Mouse (Mus musculus): ENCODE results near the gene Gm20696.

Gm20696 gene

GRCm38 (mm10) chr6:99319415-99320405 lies 346.9 kb downstream of the Gm20696 start:
- DNase-seq: no peak

DNA sequence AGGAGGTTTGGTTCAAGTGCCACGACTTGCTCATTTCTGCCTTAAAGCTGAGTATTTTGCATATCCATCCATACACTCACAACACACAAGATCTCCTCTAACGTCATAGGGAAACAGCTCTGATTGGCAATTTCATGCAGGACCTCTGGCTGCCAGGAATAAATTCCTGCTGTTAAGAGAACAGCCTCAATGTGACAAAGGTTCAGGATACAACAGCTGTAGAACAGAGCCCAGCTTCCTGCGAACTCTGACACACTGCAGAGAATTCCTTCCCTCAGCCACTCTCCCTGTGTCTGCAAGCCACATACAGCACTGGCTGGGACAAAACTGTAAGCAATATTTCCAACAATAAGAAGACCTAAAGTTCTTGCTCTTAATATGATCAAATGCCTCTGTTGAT lies 351.9 kb downstream of the Gm20696 start:
- no peak for DNase-seq

- DNase-seq: no peak
Observed at GRCm38 (mm10) chr6:99310529-99310928, 356.1 kb downstream of the Gm20696 start.

DNA sequence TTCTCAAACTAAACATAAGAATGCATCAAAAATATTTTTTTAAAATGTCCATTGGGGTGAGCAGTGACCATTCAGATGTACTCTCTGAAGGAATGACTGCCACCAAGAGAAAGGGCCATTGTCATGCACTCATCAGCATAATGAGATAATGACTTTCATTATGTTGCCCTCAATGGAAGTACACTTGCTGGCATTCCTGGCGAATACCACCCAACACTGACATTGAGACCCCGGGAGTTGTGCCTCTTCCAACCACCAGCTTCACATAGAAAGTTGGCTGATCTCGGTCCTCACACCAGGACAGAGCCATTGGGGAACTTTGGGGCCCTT lies 356.5 kb downstream of the Gm20696 start:
- DNase-seq: no peak

- no peak for DNase-seq
Observed at GRCm38 (mm10) chr6:99309466-99310170, 357.0 kb downstream of the Gm20696 start.

- no peak for DNase-seq
Observed at GRCm38 (mm10) chr6:99305751-99306150, 360.8 kb downstream of the Gm20696 start.

GRCm38 (mm10) chr6:99305236-99305635 lies 361.4 kb downstream of the Gm20696 start:
- no peak for DNase-seq

GRCm38 (mm10) chr6:99302662-99303435 lies 363.7 kb downstream of the Gm20696 start:
- DNase-seq: no peak

- no peak for DNase-seq
Observed at GRCm38 (mm10) chr6:99301923-99302322, 364.7 kb downstream of the Gm20696 start.

- DNase-seq: no peak
Observed at GRCm38 (mm10) chr6:99300235-99300634, 366.4 kb downstream of the Gm20696 start.

DNA sequence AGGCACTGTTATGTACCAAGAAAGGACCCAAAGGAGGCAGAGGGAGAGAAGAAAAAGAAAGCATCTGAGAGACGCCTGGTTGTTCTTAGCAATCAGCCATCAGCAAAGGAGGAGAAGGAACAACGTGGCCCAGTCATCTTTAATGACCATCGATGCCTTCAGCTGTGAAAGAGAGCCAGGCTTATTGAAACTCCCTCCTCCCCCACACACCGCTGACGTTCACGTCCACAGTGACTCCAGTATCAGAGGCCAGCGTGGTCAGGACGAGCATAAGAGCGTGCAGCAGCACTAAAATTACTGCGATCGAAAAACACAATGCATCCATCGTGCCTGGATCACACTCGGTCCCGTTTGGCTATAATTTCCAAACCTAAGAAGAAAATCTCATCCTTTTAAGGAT lies 367.4 kb downstream of the Gm20696 start:
- no peak for DNase-seq

DNA sequence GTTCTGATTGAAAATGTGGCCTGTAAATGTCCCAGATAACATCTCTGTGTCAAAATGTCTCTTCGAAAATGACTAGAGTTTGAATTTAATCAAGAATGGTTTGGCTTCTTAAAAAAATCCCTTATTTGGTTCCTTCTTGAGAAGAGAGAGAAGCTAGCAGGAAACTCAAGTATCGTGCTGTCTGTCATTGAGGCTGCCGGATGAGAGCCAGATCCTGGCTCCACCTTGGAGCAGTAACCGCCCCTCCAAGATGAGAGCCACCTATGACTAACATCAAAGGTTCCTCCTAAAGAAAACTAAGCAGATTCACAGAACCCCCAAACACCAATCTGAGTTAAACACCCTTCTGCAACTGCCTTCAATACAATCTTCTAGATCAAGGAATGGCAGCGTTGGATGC lies 369.1 kb downstream of the Gm20696 start:
- DNase-seq: no peak

- no peak for DNase-seq
Observed at GRCm38 (mm10) chr6:99295495-99295894, 371.1 kb downstream of the Gm20696 start.

DNA sequence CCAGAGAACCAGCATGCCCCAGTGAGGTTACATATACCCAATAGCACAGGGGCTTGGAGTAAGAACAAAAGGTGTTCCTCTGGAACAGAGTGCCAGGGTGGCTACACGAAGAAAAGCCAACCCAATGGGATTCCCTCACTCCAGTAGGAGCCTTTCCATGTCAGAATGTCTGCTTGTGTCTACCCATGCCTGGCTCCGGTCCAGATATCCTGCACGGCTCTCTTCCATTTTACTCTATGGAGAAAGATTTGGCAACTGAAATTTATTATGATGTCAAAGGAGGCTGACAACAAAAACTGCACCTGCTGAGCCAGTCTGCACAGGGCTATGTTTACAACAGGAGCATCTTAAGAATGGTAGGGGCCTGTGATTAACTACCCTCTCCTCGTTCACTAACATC lies 377.4 kb downstream of the Gm20696 start:
- no peak for DNase-seq

DNA sequence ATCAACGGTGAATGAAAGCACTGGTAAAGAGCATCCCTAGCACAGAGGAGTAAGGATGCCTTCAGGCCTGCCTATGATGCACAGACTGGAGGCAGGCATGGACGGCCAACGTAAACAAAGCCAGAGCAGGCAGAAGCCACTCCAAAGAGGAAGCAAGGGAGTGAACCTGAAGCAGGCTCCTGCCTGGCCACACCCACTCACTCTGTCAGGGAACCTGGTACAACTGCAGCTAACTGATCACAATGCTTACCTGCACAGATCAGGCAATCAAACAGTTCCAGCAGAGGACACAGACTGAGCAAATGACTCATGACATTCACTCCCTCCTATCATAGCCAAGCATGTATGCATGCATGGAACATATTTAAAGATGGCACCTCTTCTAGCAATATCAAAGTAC lies 381.6 kb downstream of the Gm20696 start:
- DNase-seq: no peak

DNA sequence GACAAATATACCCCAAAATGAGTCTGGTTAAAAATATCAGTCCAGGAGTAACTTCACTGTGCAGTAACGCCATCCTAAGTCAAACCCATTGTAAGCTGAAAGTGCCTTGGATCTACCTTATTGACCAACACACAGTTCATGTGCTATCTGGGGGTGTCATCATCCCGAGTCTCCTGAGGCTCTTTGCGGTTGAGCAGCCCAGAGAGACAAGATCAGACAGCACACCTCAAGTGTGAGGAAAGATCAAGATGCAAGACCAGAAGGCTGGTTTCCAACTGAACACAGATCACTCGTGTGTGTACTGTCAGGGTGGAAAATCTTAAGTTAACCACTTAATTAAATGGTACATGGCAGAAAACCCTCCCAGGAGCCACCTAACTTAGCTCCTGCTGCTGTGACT lies 382.6 kb downstream of the Gm20696 start:
- DNase-seq: no peak

DNA sequence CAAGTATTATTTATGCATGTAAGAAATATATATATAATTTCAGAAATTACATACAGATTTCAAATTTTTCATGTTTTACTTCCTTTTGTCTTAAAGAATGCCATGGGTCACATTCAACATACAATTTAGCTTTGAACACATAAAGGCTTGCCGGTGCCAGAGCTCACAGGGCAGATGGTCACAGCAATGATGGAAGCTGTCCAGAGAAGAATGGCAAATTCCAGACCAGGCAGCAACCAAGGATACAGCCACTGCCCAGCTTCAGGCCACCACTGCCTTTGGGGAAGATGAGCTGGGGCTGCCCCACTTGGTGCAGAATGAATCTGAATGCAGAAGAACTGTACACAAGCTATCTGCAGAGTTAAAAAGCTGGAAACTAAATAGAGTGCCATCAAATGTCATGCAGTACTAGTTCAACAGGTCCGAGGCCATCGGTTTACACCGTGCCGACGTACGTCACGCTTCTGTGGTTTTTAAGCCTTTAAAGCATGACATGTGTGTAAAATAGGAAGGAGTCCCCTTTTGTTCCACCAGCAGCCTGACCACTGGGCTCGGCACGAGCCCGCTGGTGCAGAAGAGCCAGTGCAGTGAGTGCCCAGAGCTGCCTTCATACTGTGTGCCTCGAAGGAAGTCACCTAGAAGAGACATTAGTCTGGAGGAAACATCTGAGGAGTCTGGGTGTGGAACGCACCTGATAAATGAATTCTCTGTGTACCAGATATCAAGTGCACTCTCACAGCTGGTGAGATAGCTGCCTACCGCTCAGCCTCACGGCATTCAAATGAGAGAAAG lies 383.5 kb downstream of the Gm20696 start:
- DNase-seq: no peak

- no peak for DNase-seq
Observed at GRCm38 (mm10) chr6:99281433-99281832, 385.2 kb downstream of the Gm20696 start.

DNA sequence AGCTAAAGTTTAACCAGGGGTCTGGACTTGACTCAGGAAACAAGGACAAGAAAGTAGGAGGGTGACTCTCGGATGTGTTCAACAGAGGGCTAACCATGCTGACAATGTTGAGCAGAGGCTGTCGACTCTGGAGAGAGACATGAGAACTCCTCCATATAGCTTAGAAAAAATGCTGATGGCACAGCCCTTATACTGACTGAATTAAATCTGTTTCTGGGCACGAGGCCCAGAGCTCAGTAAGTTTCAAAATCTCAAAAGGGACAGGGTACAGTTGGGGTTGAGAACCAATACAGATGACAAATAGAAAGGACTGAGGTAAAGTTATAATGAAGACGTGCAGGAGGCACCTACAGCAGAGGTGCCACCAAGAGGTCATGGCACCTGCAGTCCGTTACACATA lies 386.0 kb downstream of the Gm20696 start:
- DNase-seq: no peak

DNA sequence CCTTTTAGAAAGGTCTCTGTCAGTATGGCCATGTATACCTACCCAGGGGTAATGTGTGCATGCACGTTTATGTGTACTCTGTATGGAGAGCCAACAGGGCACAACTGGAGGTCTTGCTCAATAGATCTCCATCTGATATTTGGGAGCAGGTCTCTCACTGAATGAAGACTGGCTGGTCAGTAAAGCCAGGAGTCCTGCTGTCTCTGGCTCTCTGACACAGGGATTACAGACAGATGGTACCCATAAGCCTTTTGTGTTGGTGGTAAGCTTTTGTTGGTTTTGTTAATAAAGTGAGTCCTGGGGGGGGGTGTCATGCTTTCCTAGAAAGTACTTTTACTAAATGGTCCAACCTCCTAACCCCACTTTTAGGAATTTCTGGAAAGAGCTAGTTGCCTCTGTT lies 389.3 kb downstream of the Gm20696 start:
- no peak for DNase-seq

DNA sequence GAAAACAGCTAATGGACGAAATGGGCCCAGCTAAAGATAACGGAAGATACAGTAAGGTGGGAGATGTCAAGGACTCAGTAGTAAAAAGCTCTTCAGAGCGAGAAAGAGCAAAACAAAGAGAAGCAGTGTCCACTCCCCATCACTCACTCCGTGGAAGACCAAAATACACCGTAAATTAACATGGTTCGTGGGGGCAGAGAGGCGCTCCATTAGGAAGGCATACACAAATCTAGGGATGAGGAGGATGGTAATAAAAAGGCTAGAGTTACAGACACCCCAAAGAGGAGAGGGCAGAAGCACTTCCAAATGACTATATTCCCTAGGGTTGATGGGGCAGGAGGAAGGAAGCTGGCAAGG lies 390.3 kb downstream of the Gm20696 start:
- DNase-seq: no peak

All from lung, adult 18-20 months (tissue).